Mouse (Mus musculus): ENCODE results near the gene Duox1.
"Not testable (repeated sequence)": the region's sequence is repeated elsewhere in the genome, so short reads cannot be mapped to it uniquely, and the experiment has no call there.

The Duox1 gene

DNA sequence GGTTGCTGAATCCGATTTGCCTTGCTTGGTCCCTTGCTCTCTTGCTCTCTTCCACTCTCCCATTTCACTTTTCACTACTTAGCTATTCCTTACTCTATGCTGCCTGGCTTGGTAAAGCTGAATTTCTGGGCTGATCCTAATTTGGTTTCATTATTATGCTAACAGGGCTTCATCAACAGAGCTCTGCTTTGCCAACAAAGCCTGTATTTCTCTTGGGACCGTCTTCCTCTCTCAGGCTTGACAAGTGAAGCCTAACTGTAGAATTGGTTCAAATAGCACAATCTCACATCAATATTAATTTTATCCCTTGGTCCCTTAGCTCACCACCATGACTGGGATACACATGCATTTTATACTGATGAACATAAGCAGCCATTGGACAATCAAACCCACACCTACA, 3.9 kb upstream of the Duox1 start:
- no peak for DNase-seq (ENCODE audit: low spot score)

DNA sequence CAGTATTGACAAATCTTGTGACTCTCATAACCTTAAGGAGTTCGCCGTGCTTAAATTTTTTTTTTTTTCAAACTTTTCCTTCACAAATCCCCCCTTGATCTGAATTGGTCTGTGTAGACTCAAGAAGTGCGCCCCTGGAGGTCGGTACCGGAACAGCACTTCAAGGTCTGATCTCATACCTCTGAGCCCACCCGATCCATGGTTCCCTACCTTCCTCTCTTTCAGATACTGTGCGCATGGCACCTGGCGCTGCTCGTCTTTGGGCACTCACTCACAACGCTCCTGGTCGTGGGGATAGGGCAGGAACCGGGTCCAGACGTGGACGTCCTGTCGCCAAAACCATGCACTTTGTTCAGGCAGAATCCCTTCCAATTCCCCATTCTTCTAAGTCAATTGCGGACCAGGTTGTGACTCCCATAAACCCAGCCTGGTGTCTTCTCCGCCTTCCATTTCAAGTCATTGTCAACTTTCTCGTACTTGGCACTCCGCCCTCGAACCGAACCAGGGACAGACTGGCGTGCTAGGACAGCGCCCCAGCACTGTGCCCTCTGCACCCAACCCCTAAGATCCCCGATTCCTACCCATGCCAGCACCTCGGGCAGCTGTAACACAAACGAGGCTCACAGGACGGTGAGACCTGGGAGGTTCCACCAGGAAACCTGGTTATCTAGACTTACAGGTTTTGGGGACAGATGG, 2.6 kb upstream of the Duox1 start:
- peak; percentile 74 for DNase-seq (ENCODE audit: low spot score)

GRCm38 (mm10) chr2:122313536-122313935, 1.9 kb upstream of the Duox1 start, which contains the start of gene Duoxa1:
TSS of gene Duoxa1 (minus strand) at chr2:122313730.
- peak; percentile 22 for DNase-seq (ENCODE audit: low spot score)

- DNase-seq (ENCODE audit: low spot score), result no peak
Observed at GRCm38 (mm10) chr2:122317384-122317783, 1.9 kb downstream of the Duox1 start.

DNA sequence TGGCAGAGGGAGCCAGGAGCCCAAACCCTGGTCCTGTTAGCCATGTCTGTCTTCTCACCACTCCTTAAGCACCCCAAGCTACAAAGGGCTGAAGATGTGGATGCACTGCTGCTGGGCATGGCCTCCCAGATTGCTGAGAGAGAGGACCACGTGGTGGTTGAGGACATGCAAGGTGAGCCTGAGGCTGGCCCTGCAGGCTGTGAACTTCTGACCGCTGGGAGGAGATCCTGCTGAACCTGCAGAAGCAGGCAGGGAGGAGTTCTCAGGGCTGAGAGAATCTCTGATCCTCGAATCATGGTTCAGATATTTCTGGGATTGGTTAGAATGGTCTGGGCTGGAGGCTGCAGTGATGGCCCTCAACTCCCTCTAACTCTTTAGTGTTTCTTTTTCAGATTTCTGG, 8.5 kb downstream of the Duox1 start:
- no peak for DNase-seq (ENCODE audit: low spot score)

DNA sequence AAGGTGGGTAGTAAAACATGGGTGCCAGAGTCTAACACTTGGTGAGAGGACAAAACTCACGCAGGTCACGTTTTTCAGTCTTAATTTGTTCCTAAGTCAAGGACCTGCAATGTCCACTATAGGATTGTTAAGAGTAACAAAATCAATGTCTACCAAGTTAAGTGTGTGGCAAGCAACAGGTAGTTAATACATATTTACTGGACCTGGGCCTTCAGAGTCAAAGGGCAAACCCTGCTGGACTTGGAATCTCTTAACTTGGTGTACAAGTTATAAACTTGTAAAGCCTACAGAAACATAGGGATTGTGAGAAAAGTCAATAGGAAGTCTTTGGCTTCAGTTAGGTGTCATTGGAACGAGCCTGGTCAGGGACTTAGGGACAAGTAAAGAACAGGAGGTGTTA, 9.1 kb downstream of the Duox1 start:
- no peak for DNase-seq (ENCODE audit: low spot score)

DNA sequence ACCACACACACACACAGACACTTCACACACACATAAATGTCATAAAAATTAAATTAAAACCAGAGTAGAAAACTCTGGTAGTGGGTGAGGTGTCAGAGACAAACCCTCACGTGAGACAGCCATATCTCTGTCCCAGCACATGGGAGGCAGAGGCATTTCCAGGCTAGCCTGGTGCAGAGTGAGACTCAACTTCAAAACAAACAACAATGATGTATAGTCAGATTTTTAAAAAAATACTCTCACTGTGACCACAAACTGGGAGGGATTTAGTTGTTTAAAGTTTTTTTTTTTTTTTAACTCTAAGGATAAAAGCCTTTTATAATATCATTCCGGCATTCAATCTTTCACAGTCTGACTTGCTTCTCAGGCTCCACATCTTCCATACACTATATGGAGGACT, 9.9 kb downstream of the Duox1 start:
- no peak for DNase-seq (ENCODE audit: low spot score)

DNA sequence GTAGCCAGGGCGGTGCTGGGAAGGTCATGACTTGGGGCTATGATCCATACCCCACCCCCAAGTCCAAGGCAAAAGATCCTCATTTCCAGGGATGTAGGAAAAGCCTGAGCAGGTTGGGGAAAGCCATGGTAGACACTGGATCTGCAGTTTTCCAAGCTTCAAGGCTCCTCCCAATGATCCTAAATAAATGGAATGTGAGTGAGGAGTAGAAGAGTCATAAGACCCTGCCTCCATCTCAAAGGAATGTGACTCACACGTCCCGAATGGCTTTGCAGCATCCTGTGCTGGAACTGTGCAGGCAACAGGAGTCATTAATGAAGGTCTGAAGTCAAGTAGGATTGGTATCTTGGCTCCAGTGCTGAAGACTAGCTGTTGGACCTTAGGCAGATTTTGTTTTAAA, 12.5 kb downstream of the Duox1 start:
- no peak for DNase-seq (ENCODE audit: low spot score)

DNA sequence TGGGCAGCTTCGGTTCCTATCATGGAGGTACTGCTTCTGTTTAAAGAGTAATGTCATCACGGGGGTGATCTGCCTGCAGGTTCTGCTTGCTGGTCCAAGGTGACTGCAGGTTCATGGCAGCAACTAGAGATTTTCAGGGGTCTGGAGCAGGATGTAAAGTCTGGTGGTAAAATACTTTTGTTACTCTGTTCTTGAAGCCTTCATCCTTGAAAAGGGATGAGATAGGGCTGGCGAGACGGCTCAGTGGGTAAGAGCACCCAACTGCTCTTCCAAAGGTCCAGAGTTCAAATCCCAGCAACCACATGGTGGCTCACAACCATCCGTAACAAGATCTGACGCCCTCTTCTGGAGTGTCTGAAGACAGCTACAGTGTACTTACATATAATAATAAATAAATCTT, 14.8 kb downstream of the Duox1 start:
- not testable (repeated sequence) for DNase-seq (ENCODE audit: low spot score)

DNA sequence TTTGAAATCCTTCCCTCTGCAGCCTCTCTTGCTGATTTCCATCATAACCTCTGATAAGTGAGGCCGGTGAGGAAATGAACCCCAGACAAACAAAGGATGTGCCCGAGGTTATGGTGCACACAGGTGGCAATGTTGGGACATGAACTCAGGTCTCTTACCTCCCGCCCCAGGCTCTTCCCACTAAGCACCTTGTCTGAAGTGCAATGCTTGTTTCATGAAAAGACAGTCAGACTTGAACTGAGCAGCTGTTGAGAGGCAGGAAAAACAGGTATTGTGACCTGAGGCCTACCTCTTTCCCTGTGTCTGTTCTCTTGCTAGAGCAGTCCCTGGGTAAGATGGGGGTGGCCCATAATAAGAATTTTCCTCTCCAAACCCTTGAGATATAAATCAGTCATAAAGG, 16.8 kb downstream of the Duox1 start:
- no peak for DNase-seq (ENCODE audit: low spot score)

GRCm38 (mm10) chr2:122334170-122334569, 18.7 kb downstream of the Duox1 start:
- DNase-seq (ENCODE audit: low spot score), result peak; percentile 41

GRCm38 (mm10) chr2:122337291-122337690, 21.8 kb downstream of the Duox1 start:
- DNase-seq (ENCODE audit: low spot score), result no peak

DNA sequence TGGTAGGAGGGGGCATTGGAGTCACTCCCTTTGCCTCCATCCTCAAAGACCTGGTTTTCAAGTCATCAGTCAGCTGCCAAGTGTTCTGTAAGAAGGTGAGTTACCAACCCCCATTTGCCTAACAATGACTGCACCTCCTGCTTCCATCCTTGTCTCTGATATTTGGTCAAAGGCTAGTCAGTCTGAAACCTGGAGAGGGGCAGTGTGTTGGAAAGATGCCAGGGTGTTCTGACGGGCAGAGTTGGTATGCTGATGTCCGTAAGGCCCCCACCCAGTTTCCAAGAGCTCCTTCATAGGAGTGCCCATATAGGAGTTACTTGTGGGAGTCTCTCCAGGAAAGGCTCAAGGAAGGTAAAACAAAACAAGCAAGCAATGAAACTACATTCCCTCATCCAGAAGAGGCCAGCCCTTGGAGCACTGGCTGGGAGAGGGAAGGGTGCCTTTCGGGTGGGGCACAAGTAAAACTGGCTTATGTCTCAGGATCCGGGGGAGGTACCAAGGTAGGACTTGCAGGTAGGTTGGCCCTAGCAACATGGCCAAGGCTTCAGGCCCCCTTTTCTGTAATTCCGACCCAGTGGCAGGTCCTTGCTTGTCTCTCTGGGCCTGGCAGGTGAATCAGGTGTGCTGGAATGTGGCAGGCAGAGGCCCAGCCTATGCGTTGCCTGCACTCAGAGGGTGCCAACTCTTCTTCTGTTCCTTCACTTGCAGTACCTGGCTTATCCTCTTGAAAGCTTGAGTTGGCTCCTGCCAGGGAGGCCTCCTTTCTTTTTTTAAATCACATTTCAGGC, 29.8 kb downstream of the Duox1 start:
- DNase-seq (ENCODE audit: low spot score), result no peak

- DNase-seq (ENCODE audit: low spot score), result not testable (repeated sequence)
Observed at GRCm38 (mm10) chr2:122346164-122346563, 30.7 kb downstream of the Duox1 start.

- DNase-seq (ENCODE audit: low spot score), result no peak
Observed at GRCm38 (mm10) chr2:122347257-122347656, 31.8 kb downstream of the Duox1 start.

GRCm38 (mm10) chr2:122348531-122349131, 33.2 kb downstream of the Duox1 start:
- peak; percentile 89 for DNase-seq (ENCODE audit: low spot score)

- peak; percentile 31 for DNase-seq (ENCODE audit: low spot score)
Observed at GRCm38 (mm10) chr2:122349136-122349785, 33.8 kb downstream of the Duox1 start.

GRCm38 (mm10) chr2:122351156-122351930, 35.9 kb downstream of the Duox1 start:
- no peak for DNase-seq (ENCODE audit: low spot score)

DNA sequence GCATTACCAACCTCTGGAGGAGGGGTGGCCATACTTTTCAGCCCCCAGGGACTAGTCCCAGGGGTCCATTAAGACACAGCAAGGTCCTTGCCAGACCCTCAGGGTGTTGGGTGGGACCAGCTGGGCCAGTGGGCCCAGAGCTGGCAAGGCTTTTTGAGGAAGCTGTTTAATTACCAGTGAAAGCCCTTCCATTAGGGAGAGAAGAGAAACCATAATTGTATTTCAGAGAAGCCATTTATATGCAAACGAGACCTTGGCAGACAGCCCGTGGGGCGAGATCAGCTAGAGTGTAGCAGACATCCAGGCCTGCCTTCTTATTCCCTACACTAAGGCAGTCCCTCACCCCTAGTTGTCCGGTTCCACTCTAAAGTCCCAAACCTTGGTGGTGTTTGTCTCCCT, 36.5 kb downstream of the Duox1 start:
- DNase-seq (ENCODE audit: low spot score), result no peak

DNA sequence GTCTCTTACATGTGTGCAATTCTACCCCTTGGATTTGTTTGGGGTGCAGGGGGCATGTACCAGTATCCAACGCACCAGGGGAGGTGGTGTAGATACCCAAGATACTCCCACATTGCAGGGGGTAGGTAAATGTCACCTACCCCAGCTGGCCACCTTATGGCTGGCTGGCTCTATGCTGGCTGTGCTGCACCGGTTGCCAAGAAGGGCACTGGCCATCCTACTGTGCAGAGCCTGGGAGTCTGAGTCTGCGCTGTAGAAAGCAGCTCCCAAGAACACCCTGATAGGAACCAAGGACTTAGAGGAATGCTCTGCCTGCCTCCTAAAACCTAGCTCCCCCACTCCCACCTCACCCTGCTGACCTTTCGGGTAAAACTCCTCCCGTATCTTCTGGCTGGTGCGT, 37.5 kb downstream of the Duox1 start:
- no peak for DNase-seq (ENCODE audit: low spot score)

- DNase-seq (ENCODE audit: low spot score), result no peak
Observed at GRCm38 (mm10) chr2:122353765-122354164, 38.3 kb downstream of the Duox1 start.
